Mouse (Mus musculus) left cerebral cortex, postnatal 14 days (tissue): Measurements from ENCODE around the gene Eef1b2. TPM values are rescaled to one million over a fixed set of nuclear protein-coding genes. Genes with fewer than 3 reads are reported as not detected.
"Not testable (repeated sequence)": the region's sequence is repeated elsewhere in the genome, so short reads cannot be mapped to it uniquely, and the experiment has no call there.

Experiments
- DNase-seq, 2 experiments: peaks; one replicate each; pipeline ENCODE4 v3.0.0; 2021 to 2022; ENCODE audit warnings: low spot score in 2 of 2, mixed read lengths in 1 of 2
- intact Hi-C: fragments of 180-260 bp; cut with DNase I; formaldehyde crosslinking; loops from one replicate; pipeline ENCODE4 v1.15.1; 2025
- long read RNA-seq, 2 experiments: library from polyadenylated mRNA; stranded (forward); transcript quantifications; one replicate each; pipeline ENCODE4 v2.0.0; 2021
- total RNA-seq, 2 experiments: library from RNA; stranded (reverse); gene quantifications; 2 replicates each; pipeline ENCODE4 v1.2.3; 2021

The Eef1b2 gene
- 100 to 1,000 TPM; 353 to 356 TPM for total RNA-seq
- long read RNA-seq, experiment 1, transcript Eef1b2-204 (6 exons, 1,939 nt) = major isoform, 85 of 89 reads
- long read RNA-seq, experiment 1, partial matches to known transcripts = 1 of 89 reads
- long read RNA-seq, experiment 1, other reads (novel, unspliced or antisense) = 3 of 89 reads
- long read RNA-seq, experiment 2, transcript Eef1b2-204 (6 exons, 1,939 nt) = major isoform, 56 of 61 reads
- long read RNA-seq, experiment 2, partial matches to known transcripts = 4 of 61 reads
- long read RNA-seq, experiment 2, other reads (novel, unspliced or antisense) = 1 of 61 reads

DNA sequence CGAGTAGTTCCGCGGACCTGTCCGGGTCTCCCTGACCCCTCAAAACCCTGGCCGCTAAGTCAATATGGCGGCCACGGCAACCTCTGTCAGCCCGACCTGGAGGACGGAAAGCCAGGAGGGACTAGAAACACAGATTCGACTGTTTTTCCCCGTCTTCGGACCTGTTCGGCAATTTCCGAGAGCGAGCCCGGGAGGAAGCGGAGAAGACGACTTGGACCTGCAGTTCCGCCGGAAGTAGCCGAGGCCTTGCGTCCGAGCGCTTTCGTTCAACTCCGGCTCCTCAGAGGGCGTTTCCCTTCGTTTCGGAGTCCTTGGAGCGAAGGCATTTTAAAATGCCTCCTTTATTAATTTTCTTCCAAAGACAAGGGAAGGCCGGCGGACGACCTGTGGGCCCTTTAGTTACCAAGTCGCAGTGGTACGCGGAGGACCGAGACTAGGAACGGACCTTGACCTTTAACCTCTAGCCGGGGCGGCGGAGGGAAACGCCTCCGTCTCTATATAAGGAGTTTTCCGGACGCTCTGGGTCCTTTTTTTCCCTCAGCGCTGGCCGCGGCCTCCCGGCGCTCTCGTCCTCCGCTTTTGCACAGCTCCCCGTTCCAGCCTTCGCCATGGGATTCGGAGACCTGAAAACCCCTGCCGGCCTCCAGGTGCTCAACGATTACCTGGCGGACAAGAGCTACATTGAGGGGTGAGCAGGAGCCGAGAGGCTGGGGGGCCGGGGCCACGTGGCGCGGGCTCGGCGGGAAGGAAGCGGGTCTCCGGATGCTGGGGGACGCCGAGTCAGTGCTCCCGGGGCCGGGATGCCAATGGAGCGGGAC lies at the start of gene Eef1b2, which contains the start of gene Ndufs1:
Gene Eef1b2, plus strand, starts transcription at position 222 of the 818 bp plus-strand sequence.
Gene Ndufs1, minus strand, starts transcription at position 230 of the 818 bp plus-strand sequence.
- peak; percentile 99 for DNase-seq
- intact Hi-C loops = loop anchor here (10.0 kb wide), 1 partner anchor 378 kb away; no protein-coding TSS in a partner anchor

DNA sequence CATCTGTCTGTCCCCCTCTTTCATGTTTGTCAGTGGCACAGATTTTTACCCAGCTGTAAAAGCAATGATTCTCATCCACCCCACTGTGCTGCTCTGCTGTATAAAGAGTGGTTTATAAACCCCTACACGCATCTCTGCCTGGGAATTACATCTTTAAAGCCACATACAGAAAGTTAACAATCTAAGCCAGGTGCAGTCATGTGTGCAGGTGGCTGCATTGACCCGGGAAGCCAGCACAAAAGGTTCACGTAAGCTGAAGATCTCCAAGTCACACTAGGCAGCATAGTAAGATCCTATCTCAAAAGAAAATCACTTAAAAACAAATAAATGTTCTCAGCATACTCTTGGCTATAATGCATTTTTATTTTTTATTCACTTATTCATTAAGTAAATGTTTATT lies 47.4 kb upstream of the Eef1b2 start:
- intact Hi-C loops = no loop called here
- no peak for DNase-seq

DNA sequence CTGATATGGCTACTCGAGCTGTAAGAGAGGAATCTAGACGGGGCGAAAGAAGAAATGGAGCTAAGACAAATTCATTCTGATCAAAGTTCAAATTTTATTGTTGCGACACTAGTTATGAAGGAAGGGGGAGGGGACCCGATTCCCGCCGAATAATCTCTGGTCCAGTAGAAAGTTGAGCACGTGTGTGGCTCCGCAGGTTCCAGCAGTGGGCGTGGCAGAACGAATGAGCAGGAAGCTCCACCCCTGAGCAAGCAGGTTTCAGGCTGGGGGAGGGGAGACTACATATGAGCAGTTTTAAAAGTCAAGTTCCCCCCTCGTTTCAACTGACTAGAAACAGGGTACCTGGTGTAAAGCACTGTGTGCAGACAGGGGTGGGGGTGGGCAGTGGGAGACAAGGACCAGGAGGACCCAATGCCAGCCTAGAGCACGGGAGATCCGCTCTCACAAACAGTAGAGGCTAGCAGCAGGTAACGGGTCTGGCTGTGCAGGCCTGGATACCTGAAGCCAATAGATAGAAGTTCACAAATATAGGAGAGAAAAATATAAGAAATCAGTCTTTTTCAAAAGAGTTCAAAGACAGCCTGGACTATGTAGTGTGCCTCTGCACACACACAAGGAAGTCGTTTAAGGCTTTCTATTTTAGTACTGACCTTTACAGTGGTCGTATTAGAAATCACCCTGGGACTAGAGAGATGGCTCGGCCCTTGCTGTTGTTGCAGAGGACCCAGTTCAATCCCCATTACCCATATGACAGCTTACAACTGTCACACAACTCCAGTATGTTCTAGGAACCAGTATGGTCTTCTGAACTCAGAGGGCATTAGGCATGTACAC lies 46.6 kb upstream of the Eef1b2 start:
- no peak for DNase-seq

DNA sequence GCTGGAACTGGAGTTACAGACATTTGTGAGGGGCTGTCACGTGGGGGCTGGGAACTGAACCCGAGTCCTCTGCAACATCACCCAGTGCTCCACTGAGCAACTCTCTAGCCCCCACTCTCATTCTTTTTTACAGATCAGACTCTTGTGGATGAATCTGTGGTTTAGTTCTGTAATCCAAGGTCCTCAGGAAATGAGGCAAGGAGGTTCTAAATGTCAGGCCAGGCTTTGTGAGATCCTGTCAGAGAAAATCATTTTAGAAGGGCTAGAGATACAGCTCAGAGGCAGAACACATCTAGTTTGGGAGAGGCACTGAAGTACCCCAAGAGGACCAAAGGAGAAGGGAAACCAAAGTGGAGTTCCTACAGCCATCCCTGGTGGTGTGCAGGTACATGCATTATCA lies 45.7 kb upstream of the Eef1b2 start:
- DNase-seq = no peak
- intact Hi-C loops = no loop called here

More for the DNA sequence above, 46.6 kb upstream of the Eef1b2 start:
- intact Hi-C loops = no loop called here

DNA sequence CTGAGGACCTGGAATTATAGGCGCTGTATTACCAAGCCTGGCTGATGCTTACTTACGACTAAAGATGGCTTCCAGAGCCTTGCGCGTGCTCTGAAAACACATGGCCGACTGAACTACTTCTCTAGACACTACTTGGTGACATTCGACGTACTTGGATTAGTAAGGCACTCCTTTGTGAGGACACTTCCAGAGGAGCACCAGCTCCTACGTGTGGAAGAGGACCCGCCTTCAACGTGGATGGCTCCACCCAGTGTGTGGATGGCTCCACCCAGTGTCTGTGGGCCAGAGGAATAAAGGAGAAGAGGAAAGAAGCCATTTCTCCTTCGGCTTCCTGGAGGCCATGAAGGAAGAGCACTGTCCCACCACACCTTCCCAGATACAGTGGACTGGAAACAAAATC lies 44.9 kb upstream of the Eef1b2 start:
- DNase-seq = no peak
- intact Hi-C loops = no loop called here

DNA sequence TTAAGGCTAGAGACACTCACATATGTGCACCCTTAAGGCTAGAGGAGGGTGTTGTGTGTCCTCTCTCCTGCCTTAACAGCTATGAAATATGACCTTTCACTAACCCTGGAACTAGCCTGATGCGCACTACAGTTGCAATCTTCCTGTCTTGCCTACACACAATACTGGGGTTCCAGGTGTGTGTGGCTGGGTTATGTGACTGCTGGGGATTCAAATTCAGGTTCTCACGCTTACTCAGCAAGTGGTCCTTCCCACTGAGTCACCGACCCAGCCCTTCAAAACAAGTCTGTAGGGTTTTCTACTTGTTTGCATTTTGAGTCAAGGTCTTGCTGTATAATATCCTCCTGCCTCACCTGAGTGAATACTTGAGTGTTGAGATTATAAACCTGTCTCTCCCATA lies 42.1 kb upstream of the Eef1b2 start:
- intact Hi-C loops = no loop called here

DNA sequence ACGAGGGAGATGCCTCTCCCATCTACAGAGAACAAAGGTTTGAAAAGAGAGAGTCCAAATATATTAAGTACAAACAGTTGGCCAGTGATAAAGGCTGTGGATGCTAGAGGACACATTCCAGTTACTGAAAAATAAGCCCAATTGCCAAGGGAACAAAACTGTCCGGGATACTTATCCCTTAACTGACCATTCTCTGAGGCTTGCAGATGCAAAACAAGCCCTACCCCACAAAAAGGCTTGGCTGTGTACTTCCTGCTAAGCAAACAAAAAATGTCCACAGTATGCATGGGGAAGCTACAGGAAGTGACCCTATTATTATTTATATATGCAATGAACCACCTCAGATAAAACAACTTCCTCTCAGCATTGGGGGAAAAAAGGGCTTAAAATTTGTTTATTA lies 38.7 kb upstream of the Eef1b2 start:
- DNase-seq = no peak
- intact Hi-C loops = no loop called here

More for the DNA sequence above, 42.1 kb upstream of the Eef1b2 start:
- no peak for DNase-seq

DNA sequence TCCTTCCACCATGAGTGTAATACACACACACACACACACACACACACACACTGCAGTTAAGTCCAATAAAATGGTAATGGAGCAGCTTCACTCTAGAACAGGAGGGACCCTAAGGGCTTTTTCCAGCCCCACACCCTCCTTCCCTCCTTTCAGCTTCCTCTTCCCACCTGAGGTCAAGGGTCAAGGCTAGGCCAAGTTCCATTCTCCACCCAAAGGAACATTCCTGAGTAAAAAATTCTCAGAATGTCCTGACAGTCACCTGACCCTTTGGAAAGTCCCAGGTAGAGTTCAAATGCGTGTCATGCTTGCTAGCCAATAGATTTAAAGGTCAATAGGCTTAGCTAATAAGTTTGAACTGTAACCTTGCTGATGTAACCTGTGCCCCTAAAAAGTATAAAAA lies 38.0 kb upstream of the Eef1b2 start:
- DNase-seq, intact Hi-C loops: not testable (repeated sequence)

DNA sequence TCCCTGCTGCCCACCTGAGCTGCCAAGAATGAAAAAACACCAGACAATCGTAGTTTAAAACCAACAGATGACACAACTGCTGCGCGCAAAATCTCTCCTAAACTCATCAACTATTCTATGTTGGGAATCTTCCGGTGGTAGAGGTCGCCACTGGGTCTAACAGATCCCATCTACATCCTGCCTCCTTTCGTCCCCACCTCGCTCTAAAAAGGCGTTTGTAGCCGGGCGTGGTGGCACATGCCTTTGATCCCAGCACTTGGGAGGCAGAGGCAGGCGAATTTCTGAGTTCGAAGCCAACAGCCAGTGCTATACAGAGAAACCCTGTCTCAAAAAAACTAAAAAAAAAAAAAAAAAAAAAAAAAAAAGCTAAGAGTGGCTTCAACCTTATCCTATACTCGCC lies 36.4 kb upstream of the Eef1b2 start:
- intact Hi-C loops = no loop called here

DNA sequence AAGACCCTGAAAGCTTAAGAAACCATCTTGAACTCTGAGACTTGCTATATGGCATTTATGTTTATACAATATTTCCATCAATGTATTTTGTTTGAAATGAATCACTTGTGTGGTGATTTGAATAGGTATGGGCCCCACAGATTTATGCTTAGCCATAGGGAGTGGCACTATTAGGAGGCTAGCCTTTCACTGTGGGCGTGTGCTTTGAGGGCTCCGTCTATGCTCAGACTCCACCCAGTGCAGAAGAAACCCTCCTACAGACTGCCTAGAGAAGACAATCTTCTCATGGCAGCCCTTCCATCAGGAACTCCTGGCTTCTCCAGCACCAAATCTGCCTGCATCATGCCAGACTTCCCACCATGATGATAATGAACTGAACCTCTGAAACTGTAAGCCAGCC lies 8.0 kb upstream of the Eef1b2 start:
- no peak for DNase-seq

More for the DNA sequence above, 36.4 kb upstream of the Eef1b2 start:
- DNase-seq = no peak

DNA sequence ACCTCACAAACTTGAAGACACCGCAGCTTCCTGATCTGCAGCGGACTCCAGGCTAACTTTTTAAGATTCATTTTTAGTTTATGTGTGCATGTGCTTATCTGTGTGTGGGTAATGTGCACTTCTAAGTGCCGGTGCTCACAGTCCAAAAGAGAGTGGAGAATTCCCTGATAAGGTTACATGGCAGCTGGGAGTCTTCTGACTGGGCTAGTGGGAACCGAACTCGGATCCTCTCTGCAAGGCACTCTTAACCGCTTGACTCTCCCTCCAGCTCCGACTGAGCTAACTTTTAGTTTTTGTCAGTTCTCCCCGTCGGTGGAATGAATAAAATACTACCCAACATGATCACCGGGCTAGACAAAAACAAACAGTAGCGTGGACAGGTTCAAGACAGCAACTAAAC lies 772 bp upstream of the Eef1b2 start:
- intact Hi-C loops = loop anchor here (10.0 kb wide), 1 partner anchor 379 kb away; no protein-coding TSS in a partner anchor
- DNase-seq = peak in 1 of 2 experiments; percentile 25

More for the DNA sequence above, 8.0 kb upstream of the Eef1b2 start:
- intact Hi-C loops = no loop called here

DNA sequence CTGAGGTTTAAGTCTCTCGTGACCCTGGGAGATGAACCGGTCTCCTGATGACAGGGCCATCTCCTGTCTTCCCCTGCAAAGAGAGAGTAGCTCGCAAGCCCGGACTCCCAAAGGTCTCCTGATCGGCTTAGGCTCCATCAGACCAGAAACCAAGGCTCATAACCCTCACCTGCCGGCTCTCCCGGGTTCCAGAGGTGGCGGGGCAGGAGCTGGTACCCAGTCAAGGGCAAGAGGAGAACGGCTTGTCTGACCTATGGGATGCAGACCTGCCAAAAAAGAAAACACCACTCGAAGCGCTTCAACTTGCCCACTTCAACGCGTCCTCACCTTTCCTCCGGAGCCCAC lies 394 bp upstream of the Eef1b2 start:
- intact Hi-C loops = loop anchor here (10.0 kb wide), 1 partner anchor 379 kb away; no protein-coding TSS in a partner anchor
- DNase-seq = no peak

DNA sequence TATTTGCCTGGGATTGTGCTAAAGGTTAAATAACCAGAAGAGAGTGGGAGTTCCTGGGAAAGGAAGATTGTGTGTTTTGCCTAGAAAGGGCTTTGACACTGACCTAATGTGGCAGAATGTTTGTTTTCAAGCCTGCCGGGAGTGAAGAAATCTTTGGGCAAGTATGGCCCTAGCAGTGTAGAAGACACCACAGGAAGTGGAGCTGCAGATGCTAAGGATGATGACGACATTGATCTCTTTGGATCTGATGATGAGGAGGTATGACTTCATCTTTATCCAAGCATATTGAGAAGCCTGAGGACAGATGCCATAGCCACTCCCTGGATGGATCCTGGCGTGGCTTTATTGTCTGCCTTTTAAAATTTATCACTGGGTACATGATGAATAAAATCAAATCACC lies 1.7 kb downstream of the Eef1b2 start:
- intact Hi-C loops = loop anchor here (10.0 kb wide), 1 partner anchor 376 kb away; no protein-coding TSS in a partner anchor
- no peak for DNase-seq

DNA sequence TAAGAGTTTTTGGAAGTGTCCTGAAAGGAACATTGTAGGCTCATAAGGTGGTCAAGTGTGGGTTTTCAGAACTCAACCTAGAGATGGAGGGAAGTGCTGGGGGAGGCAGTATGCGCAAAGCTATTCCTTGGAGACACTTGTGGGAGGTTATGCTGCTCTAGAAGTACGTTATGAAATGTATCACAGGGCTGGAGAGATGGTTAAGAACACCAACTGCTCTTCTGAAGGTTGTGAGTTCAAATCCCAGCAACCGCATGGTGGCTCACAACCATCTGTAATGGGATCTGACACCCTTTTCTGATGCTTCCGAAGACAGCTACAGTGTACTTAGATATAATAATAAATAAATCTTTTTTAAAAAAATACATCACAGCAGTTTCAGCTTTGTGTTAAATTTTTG lies 3.5 kb downstream of the Eef1b2 start:
- intact Hi-C loops = loop anchor here (5.0 kb wide), 1 partner anchor 72 kb away; no protein-coding TSS in a partner anchor
- no peak for DNase-seq

DNA sequence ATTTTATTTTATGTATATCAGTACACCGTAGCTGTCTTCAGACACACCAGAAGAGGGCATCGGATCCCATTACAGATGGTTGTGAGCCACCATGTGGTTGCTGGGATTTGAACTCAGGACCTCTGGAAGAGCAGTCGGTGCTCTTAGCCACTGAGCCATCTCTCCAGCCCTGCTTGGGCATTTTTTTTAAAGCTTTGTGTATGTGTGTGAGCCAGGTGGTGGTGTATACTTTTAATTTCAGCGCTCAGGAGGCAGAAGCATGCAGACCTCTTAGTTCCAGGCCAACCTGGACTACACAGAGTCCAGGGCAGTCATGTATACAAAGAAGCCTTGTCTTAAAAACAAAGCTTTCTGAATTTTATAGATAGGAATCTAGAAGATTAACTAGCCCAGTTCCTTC lies 4.0 kb downstream of the Eef1b2 start:
- intact Hi-C loops = loop anchor here (5.0 kb wide), 1 partner anchor 72 kb away; no protein-coding TSS in a partner anchor
- not testable (repeated sequence) for DNase-seq

DNA sequence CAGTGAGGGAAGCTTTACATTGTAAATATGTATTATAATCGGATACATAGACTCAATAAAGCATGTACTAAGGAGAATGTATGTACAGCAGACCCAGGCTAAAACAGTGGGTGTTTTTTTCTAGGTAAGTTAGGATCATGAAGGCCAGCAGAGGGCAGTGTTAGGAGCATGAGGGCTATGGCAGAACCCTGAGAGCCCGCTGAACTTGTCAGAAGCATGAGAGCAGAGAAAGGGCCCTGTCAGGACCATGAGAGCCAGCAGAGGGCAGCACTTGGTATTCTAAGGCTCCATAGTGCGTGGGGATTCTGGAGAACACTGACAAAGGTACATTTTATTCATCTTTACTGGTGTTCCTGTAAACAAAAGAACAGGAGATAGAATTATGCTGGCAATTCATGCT lies 4.4 kb downstream of the Eef1b2 start:
- intact Hi-C loops = loop anchor here (5.0 kb wide), 1 partner anchor 71 kb away; no protein-coding TSS in a partner anchor
- DNase-seq = peak; percentile 95 to 98

DNA sequence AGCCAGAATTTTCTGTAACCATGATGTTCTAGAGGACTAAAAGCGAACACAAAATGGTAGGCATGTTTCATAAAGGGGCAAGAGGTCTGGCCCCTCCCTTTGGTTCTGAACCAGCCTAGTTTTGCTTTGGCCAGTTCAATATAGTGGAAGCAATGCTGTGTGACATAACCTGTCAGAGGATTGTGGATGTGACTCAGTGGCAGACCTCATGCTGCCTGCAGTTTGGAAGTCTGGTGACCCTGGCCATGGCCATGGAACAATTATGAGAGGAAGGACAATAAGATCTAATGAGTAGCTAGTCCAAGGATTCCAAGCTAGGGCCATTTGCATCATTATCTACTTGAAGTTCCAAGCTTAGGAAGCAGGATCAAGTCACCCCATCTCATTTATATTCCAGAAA lies 4.9 kb downstream of the Eef1b2 start:
- intact Hi-C loops = loop anchor here (5.0 kb wide), 1 partner anchor 71 kb away; no protein-coding TSS in a partner anchor
- DNase-seq = no peak

DNA sequence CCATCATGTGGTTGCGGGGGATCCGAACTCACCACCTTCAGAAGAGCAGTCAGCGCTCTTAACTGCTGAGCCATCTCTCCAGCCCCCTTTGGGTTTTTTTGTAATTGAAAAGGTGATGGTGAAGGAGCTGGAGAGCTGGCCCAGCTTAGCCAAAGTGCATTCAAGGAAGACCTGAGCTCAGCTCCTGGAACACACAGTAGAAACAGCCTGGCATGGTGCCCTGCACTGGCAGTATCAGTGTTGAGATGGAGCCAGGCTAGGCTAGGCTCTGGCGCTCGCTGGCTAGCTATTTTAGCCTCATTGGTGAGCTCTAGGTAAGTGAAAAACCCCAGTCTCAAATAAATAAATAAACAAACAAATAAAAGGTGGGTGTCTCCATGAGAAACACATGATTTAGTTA lies 5.6 kb downstream of the Eef1b2 start:
- peak; percentile 39 to 42 for DNase-seq
- intact Hi-C loops = loop anchor here (5.0 kb wide), 1 partner anchor 70 kb away; no protein-coding TSS in a partner anchor

DNA sequence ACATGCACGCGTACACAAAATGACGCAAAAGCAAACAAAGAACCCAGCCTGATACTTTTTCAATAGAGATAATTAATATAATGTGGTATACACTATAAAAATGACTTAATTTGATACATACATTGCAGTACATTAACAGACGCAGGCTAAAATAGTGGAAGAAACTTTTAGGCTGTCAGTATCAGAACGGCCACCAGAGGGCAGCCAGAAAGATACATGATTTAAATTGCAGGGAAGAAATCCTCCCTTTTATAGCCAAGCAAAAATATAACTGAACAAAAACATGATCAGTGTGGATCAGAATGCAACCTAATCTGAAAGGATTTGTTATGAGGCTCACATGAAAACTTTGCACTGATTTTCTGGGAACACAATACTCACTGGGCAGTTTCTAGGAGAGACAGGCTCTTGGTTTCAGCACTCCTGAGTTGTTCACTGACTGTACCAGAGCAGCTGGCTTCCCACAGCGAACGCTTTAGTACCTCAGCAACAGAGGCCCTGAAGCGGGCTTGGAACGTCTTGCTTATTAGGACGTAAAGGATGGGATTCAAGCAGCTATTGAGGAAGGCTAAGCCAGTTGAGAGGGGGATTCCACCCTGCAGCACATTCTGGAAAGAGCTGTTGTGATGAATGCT lies 6.1 kb downstream of the Eef1b2 start:
- intact Hi-C loops = loop anchor here (5.0 kb wide), 1 partner anchor 70 kb away; no protein-coding TSS in a partner anchor
- DNase-seq = peak; percentile 82 to 84
